Mouse (Mus musculus) R1 (cell line): ENCODE measurements around the gene Ankrd52.

Experiments used
- DNase-seq: peaks from one replicate; pipeline ENCODE4 v3.0.0-alpha.2; 2018; ENCODE audit warnings: low read depth, low spot score

Ankrd52 gene

GRCm38 (mm10) chr10:128401056-128401455 is 24.1 kb downstream of the Ankrd52 start, which contains the start of gene Slc39a5:
Gene Slc39a5 (minus strand): TSS chr10:128401229.
- no peak for DNase-seq

GRCm38 (mm10) chr10:128401638-128402037 is 24.7 kb downstream of the Ankrd52 start:
- DNase-seq: no peak

DNA sequence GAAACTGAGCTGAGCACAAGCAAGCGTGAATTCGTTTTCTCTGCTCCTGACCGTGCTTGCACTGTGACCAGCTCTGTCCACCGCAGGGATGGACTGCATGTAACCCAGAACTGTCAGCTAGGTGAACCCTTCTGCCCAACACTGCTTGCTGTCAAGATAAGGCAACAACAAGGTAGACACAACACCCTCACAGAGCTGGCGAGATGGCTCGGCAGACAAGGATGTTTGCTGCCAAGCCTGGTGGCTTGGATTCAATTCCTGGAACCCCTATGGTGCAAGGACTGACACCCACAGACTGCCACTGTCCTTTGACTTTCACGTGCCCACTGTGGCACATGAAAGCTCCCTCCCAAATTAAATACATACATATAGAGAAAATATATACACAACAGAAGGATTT is 27.0 kb downstream of the Ankrd52 start:
- no peak for DNase-seq

DNA sequence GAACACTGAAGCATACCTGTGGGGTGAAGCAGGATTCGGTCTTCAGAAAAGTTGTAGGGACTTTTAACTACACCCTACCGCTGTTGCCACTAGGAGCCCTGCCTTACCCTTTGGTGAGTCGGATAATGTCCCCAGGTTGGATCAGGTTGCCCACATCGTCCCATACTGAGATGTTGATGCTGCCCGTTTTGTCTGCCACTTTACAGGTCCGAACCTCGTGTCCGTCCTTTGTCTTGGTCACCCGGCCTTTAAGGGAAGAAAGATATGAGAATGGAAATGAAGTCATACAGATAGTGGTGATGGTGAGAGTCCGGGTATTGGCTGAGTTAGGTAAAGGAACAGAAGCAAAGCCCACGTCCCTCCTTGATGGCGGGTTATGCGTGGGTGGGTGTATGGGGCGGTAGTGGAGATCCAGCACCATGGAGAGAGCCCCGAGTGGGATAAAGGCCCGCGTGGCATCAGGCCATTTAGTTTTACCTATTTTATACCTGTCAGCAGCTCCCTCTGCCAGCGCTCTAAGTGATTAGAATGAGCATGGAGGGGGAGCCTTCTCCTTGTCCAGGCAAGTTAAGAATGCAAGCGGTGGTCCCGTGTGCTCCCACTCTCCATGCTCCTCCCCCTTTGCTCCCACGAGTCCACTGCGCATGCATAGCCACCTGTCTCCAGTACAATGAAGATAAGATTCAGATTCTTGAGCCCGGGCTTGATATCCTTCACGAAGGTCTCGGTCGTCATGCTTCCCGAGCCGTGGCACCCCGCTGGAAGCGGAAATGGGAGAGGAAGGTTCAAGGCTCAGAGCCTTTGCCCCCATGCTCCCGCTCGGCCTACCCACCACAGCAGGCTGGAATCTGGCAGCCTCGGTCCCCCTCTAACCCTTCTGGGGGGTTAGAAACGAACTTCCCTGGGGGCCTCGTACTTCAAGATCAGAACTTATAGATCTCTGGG is 31.9 kb downstream of the Ankrd52 start:
- peak; percentile 76 for DNase-seq

GRCm38 (mm10) chr10:128409692-128410559 is 33.0 kb downstream of the Ankrd52 start:
- peak; percentile 99 for DNase-seq

DNA sequence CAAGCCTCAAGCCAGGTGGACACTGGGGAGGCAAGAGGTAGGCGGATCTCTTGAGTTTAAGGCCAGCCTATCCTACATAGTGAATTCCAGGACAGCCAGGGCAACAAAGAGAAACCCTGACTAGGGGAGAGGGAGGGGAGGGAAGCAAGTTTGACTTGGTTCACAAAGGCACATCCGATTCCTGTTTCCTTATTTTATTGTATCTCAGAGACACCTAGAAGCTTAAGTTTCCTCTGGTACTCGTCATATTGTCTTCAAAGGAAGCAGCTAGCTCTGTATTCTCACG is 33.6 kb downstream of the Ankrd52 start:
- peak; percentile 60 for DNase-seq

DNA sequence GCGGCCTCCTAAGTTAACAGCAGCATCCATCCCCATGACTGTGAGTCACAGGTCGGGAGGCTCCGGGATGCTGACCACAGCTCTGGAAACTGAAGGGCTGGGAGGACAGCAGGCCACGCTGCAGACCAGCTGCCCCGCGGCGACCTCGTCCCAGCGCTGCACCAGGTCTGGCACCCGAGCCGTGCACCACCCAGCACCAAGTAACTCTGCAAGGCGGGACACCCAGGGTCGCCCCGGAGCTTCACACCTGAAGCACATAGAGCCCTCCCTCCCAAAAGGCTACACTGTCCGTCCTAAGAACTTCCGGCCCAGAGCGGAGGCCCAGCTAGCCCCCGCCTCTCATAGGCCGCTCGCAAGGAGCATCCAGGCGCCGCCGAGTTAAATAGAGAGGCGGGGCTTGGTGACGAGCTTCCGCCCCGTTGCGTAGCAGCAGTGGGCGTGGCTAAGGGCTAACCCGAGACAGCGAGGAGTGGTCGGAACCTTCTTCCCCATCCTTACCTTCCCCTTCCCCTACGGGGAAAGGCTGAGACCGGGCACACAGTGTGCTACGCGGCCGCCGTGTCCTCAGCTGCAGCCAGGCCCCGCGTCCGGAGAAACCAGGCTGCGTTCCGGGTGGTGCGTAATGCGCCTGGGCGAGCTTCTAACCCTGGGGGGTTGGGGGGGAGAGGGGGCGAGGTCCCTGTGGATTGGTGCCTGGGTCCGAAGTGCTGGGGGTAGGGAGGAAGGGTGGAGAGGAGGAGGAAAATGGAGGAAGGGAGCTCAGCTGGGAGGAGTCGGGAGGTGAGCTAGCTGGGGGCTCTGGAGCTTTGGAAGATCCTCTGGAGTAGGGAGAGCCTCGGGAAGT is 34.5 kb downstream of the Ankrd52 start, which contains the start of the genes Nabp2 and Rnf41:
TSS of gene Nabp2 (minus strand) at position 282 of the 844 bp plus-strand sequence.
TSS of gene Rnf41 (plus strand) at position 447 of the 844 bp plus-strand sequence.
- peak; percentile 99 for DNase-seq

DNA sequence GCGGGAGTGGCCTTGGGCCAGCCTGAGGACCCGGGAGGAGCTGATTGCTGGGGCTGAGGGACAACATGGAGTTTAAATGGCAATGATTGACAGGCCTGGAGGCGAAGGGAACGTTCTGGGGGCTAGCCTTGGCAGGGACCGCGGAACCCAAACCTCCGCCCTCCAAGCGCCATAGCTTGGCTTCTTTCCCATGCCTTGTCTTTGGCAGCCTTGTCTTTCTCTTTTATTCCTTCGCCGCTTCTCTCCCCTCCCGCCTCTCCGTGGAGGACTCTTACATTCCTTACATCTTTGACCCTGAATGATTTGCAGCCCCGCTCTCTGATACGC is 35.1 kb downstream of the Ankrd52 start:
- DNase-seq: no peak

DNA sequence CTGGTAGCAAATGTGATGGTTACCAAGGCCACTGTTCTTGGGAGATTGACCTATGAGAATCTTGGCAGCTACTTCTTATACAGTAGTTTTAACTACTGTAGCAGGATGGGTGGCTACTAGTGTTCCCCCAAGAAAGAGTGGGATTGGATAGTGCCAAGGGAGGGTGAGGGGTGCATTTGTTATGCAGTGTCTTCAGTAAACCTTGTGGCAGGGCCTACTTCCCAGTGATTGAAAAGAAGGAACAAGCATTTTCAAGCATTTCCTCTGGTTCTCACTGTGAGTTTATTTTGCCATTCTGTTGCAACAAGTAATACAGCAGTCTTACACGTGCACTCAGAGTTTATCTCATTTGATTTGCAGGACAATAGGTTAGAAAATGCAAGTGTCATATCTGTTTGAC is 35.6 kb downstream of the Ankrd52 start:
- DNase-seq: no peak

GRCm38 (mm10) chr10:128413076-128413475 is 36.2 kb downstream of the Ankrd52 start:
- DNase-seq: no peak

DNA sequence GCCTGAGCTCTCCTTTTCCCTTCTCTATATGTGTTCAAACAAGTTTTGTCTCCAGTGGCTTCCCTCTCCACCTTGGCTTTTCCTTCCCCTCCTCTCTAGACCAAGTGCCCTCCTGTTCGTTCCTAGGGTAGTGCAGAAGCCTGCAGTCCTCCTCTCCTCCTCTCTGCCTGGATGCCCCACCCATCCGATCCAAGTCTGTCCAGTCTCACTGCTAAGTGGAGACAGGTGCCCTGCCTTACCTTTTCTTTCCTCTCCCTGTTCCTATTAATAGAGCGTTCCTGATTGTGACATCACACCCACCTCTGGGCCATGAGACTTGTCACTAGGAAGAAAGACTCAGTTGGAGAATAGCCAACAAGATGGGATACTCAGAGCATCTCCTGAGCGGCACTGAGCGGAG is 37.9 kb downstream of the Ankrd52 start:
- DNase-seq: no peak

GRCm38 (mm10) chr10:128422426-128422825 is 45.5 kb downstream of the Ankrd52 start:
- no peak for DNase-seq

- no peak for DNase-seq
These were observed 47.7 kb downstream of the Ankrd52 start for GRCm38 (mm10) chr10:128424604-128425003.

DNA sequence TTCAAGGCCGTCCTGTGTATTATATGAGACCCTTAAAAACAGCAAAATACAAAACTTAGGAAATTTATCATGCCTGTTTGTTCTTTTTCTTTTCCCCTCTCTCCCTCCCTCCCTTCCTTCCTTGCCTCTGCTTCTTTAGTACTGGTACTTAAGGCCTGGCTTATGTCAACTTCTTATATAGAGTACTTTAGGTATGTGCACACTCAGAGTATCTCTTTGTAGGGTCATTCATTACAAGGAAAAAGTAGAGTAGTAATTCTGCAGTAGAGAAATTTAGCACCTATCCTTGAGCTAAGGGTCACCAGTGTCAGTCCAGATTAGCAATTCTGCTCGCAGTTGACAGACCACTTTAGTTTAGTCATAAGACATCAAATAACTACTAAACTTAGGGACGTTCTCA is 48.3 kb downstream of the Ankrd52 start:
- DNase-seq: no peak

DNA sequence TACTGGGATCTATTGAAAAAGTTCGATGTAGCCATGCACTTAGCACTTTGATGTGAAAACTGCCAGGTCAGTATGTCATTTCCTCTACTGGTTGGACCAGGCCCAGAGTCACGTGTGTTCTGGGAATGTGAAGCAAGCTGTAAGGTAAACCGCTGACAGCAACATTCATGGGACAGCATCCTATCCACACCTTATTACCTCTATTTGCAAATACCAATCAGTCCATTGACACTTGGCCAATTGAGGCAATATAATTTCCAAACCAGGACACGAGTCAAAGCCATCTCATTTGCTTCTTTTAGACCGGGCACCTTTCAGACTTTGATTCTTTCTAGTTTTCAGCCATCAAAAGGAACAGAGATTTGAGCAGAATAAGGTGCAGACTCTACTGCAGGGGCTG is 52.1 kb downstream of the Ankrd52 start:
- no peak for DNase-seq

DNA sequence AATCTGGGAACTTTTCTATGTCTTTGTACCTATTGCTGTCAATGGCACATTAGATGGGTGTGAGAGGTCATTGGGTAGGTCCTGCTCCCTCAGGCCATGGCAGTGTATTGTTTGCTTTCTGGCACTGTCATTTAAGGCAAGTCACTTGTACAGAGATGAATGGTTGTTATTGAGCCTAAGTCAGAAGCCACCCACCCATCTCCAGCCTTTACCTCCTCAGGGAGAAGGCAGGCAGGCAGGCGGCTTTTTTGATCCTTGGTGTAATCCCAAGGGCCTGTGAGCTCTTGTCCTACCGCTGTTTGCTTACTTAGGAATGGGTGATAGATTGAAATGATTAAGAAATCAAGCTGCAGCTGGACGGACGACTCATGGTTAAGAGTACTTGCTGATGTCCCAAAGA is 52.5 kb downstream of the Ankrd52 start:
- no peak for DNase-seq

- DNase-seq: no peak
These were observed 56.5 kb downstream of the Ankrd52 start for GRCm38 (mm10) chr10:128433417-128433816.

DNA sequence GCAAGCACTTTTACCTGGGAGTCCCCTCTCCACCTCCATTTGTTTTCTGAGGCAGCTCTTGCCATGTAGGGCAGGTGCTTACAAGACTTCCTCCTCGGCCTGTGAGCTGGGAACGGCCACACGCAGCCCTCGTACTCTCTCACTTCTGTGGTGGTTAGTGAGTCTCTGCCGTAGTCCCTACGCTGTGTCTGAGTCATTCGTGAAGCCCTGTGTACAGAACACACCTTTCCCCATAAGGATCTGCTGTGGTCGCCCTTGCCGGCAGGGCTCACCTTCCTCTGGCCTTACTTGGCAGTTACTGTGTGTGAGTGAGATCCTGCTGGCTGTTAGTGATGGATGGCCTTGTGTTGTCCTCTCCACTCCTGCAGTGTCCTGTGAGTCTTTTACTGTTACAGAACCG is 57.8 kb downstream of the Ankrd52 start:
- no peak for DNase-seq

DNA sequence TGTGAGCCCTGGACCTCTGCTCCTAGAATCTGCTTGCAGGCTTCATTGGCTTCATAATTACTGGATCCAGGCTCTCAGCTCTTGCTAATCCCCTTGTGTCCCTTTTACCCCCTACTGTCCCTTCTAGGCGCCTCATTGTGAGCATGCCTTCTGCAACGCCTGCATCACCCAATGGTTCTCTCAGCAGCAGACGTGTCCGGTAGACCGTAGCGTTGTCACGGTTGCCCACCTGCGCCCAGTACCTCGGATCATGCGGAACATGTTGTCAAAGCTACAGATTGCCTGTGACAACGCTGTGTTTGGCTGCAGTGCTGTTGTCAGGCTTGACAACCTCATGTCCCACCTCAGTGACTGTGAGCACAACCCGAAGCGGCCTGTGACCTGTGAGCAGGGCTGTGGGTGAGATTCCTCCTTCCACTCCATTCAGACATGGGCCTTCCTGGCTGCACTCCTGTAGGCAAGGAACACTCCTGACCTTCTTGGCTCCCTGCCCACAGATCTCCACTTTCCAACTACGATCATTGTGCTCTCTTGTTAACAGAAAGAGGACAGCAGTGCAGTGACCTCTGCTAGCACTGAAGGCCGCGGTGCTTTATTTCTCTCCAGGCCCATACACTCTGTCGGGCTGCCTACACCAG is 58.4 kb downstream of the Ankrd52 start:
- no peak for DNase-seq

DNA sequence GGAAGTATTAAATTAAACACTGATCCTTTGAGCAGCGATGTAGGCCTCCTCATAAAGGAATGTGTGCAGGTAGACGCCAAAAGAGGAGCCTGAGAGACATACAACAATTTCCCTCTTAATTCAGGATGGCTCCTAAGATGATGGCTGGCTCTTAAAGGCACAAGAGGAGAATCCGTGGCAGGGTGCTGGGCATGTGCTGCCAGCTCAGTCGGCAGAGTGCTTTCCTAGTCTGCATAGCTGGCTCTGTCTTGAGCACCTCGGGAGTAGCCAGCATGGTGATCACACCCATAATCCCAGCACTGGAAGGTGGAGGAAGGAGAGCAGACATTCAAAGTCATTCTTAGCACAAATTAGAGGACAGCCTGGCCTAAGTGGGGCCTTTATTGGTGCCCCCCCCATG is 59.0 kb downstream of the Ankrd52 start:
- no peak for DNase-seq

DNA sequence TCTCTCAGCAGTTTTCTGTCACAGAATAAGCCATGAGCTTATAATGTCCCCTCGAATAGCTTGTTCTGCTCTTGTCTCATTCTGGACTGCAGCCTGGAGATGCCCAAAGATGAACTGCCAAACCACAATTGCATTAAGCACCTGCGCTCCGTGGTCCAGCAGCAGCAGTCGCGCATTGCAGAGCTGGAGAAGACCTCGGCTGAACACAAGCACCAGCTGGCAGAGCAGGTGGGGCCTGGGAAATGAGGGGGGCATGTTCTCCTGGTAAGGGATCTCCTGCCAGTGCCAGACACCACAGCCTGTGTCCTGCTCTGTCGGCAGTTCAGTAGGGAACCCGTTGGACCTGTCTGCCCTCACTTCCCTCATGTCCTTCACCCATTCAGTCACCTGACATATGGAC is 59.5 kb downstream of the Ankrd52 start:
- DNase-seq: no peak
